Mouse (Mus musculus): ENCODE data around the gene Gpx5.

DNA sequence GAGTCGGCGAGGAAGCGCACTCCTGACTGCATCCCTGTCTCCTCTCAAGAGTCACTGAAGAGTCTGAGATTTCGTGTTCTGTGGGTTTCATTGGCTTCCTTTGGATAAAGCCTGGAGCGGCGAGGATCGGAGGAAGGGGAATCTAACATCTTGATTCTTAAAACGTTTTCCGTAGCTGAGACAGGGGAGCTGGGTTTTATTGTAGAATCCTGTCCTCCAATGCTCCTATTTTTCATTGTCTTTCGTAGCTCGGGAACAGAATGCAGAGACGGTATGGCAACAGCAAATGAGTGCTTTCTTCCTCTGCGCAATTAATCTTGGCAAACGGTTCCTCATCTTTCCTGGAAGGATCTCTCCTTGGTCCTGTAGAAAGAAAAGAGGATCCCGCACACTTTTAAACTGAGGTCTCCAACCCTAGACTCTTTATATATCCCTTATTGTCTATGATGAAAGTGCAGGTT, 33.3 kb downstream of the Gpx5 start:
- TF ChIP-seq POLR2A (IDR thresholded peaks at IDR 0.05; ENCODE audit: control insufficient read depth, extremely low read depth, insufficient read depth, low read length, poor library complexity) (no peak), CTCF (IDR thresholded peaks at IDR 0.05; ENCODE audit: borderline replicate concordance, control insufficient read depth, extremely low read depth, insufficient read depth, low read length, poor library complexity) (no peak)

All from thymus, adult 2 months (tissue).